Mouse (Mus musculus) CH12.LX (cell line): ENCODE data around the gene Sobp.

Source experiments
- ELF1 ChIP-seq: IDR thresholded peaks from 2 replicates; pipeline ENCODE4 v1.6.1; 2014; ENCODE audit warnings: low read depth, mild to moderate bottlenecking, inconsistent platforms, low read length, improper control_type of control experiment
- POLR2A ChIP-seq: IDR thresholded peaks from 2 replicates; pipeline ENCODE4 v1.6.1; 2011; ENCODE audit warnings: low read depth, mild to moderate bottlenecking, improper control_type of control experiment, low read length
- TCF12 ChIP-seq: IDR thresholded peaks from 2 replicates; pipeline ENCODE4 v1.6.1; 2014; ENCODE audit warnings: low read depth, mild to moderate bottlenecking, inconsistent platforms, low read length, improper control_type of control experiment
- ZNF384 ChIP-seq: IDR thresholded peaks from 2 replicates; pipeline ENCODE4 v1.6.1; 2012; ENCODE audit warnings: low read depth, low read length, improper control_type of control experiment, inconsistent platforms

DNA sequence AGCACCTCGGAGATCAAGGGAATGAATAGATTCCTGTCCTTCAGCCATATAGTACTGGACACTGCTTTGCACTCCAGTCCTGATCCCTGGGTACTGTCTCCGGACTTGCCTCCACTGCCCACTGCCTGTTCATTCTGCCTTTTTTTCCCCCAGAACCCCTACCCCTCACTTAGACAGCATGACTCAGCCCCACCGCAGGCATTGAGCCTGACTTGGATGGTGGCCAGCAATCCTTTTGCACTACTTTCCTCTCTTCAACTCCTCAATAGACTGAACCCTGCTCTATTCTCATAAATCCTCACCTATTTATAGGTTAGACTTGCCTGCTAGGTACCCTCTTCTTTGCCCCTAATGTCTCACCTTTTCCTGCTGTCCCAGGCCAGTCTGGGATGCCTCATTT is 93.0 kb downstream of the Sobp start:
- TF ChIP-seq TCF12 (no peak), ELF1 (no peak), ZNF384 (no peak), POLR2A (no peak)
